Mouse (Mus musculus): Measurements from ENCODE around the gene Hyal3. TPM values are rescaled to one million over a fixed set of nuclear protein-coding genes. Genes with fewer than 3 reads are reported as not detected.

Gene Hyal3
- polyA plus RNA-seq, 1 experiment from 2014 or later, result 1.8 TPM

GRCm38 (mm10) chr9:107593101-107593976, 12.7 kb downstream of the Hyal3 start:
- Histone ChIP-seq H3K4me1 (replicated peaks) (peaks cover 14% of the 10 kb centered on the region), H3K4me2 (no peak overlapping the region), H3K36me3 (peaks cover 17% of the 10 kb centered on the region), H3K27me3 (no peaks in the 10 kb centered on the region), H3K9ac (no peak overlapping the region), H3K4me3 (no peak overlapping the region), H3K9me3 (no peaks in the 10 kb centered on the region), H3K27ac (replicated peaks) (peak overlapping the region; percentile 21; the same call in 1 of the 2 replicates)
- no peak; the same call in 1 of the 2 replicates for ATAC-seq (ENCODE audit: low FRiP score, low read depth)
- WGBS, result 76% methylated on average over 11 of the region's 11 CpGs

GRCm38 (mm10) chr9:107594281-107595062, 13.9 kb downstream of the Hyal3 start:
- Histone ChIP-seq H3K4me2 (no peak overlapping the region), H3K36me3 (peaks cover 17% of the 10 kb centered on the region), H3K4me3 (no peak overlapping the region), H3K9me3 (no peaks in the 10 kb centered on the region), H3K27ac (replicated peaks) (no peak overlapping the region), H3K4me1 (replicated peaks) (0 out of 2 replicates have a peak, but pooled peaks cover 7% of the 10 kb centered on the region), H3K9ac (no peak overlapping the region), H3K27me3 (no peaks in the 10 kb centered on the region)
- WGBS, result 81% methylated on average over 8 of the region's 8 CpGs
- ATAC-seq (ENCODE audit: low FRiP score, low read depth), result no peak

GRCm38 (mm10) chr9:107596619-107597569, 16.3 kb downstream of the Hyal3 start:
- Histone ChIP-seq H3K4me1 (replicated peaks) (0 out of 2 replicates have a peak, but pooled peaks cover 7% of the 10 kb centered on the region), H3K36me3 (peaks cover 7% of the 10 kb centered on the region; the same call in 1 of the 2 replicates), H3K9ac (no peak overlapping the region), H3K9me3 (no peaks in the 10 kb centered on the region), H3K4me3 (no peak overlapping the region), H3K27me3 (no peaks in the 10 kb centered on the region), H3K4me2 (no peak overlapping the region), H3K27ac (replicated peaks) (no peak overlapping the region)
- no peak for ATAC-seq (ENCODE audit: low FRiP score, low read depth)
- 89% methylated on average over 11 of the region's 11 CpGs for WGBS

GRCm38 (mm10) chr9:107598385-107598784, 17.8 kb downstream of the Hyal3 start:
- Histone ChIP-seq H3K27me3 (no peaks in the 10 kb centered on the region), H3K36me3 (0 out of 2 replicates have a peak, but pooled peaks cover 3% of the 10 kb centered on the region), H3K27ac (replicated peaks) (no peak overlapping the region), H3K9ac (no peak overlapping the region), H3K9me3 (no peaks in the 10 kb centered on the region), H3K4me3 (no peak overlapping the region), H3K4me2 (no peak overlapping the region), H3K4me1 (replicated peaks) (peaks cover 5% of the 10 kb centered on the region; the same call in 1 of the 2 replicates)
- 79% methylated on average over 5 of the region's 5 CpGs for WGBS
- no peak for ATAC-seq (ENCODE audit: low FRiP score, low read depth)

- H3K27ac ChIP-seq (replicated peaks), result no peak overlapping the region
- H3K27me3 ChIP-seq, result no peaks in the 10 kb centered on the region
- no peak overlapping the region for H3K9ac ChIP-seq
- 91% methylated on average over 9 of the region's 9 CpGs for WGBS
- H3K9me3 ChIP-seq, result no peaks in the 10 kb centered on the region
- no peak overlapping the region for H3K4me2 ChIP-seq
- H3K4me1 ChIP-seq (replicated peaks), result peaks cover 6% of the 10 kb centered on the region
- no peak for ATAC-seq (ENCODE audit: low FRiP score, low read depth)
- H3K4me3 ChIP-seq, result no peak overlapping the region
- no peaks in the 10 kb centered on the region for H3K36me3 ChIP-seq
These were observed 18.8 kb downstream of the Hyal3 start for GRCm38 (mm10) chr9:107599433-107599832.

GRCm38 (mm10) chr9:107599842-107600241, 19.2 kb downstream of the Hyal3 start:
- H3K9ac ChIP-seq, result no peak overlapping the region

GRCm38 (mm10) chr9:107600745-107601144, 20.1 kb downstream of the Hyal3 start:
- H3K4me1 ChIP-seq (replicated peaks), result peaks cover 11% of the 10 kb centered on the region
- WGBS, result 84% methylated on average over 12 of the region's 12 CpGs
- H3K27ac ChIP-seq (replicated peaks), result no peak overlapping the region
- no peaks in the 10 kb centered on the region for H3K27me3 ChIP-seq
- no peak for ATAC-seq (ENCODE audit: low FRiP score, low read depth)
- no peak overlapping the region for H3K9ac ChIP-seq
- no peaks in the 10 kb centered on the region for H3K36me3 ChIP-seq
- H3K4me3 ChIP-seq, result no peak overlapping the region
- no peaks in the 10 kb centered on the region for H3K9me3 ChIP-seq
- H3K4me2 ChIP-seq, result no peak overlapping the region

More at GRCm38 (mm10) chr9:107599842-107600241, 19.2 kb downstream of the Hyal3 start:
- Histone ChIP-seq H3K27me3 (no peaks in the 10 kb centered on the region), H3K9me3 (no peaks in the 10 kb centered on the region), H3K4me2 (no peak overlapping the region), H3K4me1 (replicated peaks) (peaks cover 10% of the 10 kb centered on the region), H3K27ac (replicated peaks) (no peak overlapping the region), H3K4me3 (no peak overlapping the region), H3K36me3 (no peaks in the 10 kb centered on the region)
- ATAC-seq (ENCODE audit: low FRiP score, low read depth), result no peak
- 74% methylated on average over 14 of the region's 14 CpGs for WGBS

GRCm38 (mm10) chr9:107601275-107601674, 20.7 kb downstream of the Hyal3 start:
- no peak overlapping the region for H3K4me2 ChIP-seq
- H3K36me3 ChIP-seq, result no peaks in the 10 kb centered on the region
- H3K4me3 ChIP-seq, result no peak overlapping the region
- no peak overlapping the region for H3K9ac ChIP-seq
- no peaks in the 10 kb centered on the region for H3K9me3 ChIP-seq
- H3K27me3 ChIP-seq, result no peaks in the 10 kb centered on the region
- 89% methylated on average over 11 of the region's 11 CpGs for WGBS
- no peak for ATAC-seq (ENCODE audit: low FRiP score, low read depth)
- H3K27ac ChIP-seq (replicated peaks), result no peak overlapping the region
- H3K4me1 ChIP-seq (replicated peaks), result peaks cover 11% of the 10 kb centered on the region

GRCm38 (mm10) chr9:107602068-107602648, 21.5 kb downstream of the Hyal3 start:
- Histone ChIP-seq H3K9me3 (no peaks in the 10 kb centered on the region), H3K4me2 (no peak overlapping the region), H3K4me1 (replicated peaks) (peaks cover 11% of the 10 kb centered on the region), H3K27me3 (no peaks in the 10 kb centered on the region), H3K27ac (replicated peaks) (0 out of 2 replicates have a peak overlapping the region, but pooled peaks have one; percentile 12), H3K36me3 (no peaks in the 10 kb centered on the region), H3K4me3 (no peak overlapping the region), H3K9ac (no peak overlapping the region)
- 11% methylated on average over 10 of the region's 10 CpGs for WGBS
- ATAC-seq (ENCODE audit: low FRiP score, low read depth), result peak; percentile 68; the same call in 1 of the 2 replicates

- no peak overlapping the region for H3K4me3 ChIP-seq
- H3K36me3 ChIP-seq, result no peaks in the 10 kb centered on the region
- H3K4me1 ChIP-seq (replicated peaks), result peaks cover 19% of the 10 kb centered on the region
- H3K27ac ChIP-seq (replicated peaks), result no peak overlapping the region
- no peak overlapping the region for H3K9ac ChIP-seq
- no peaks in the 10 kb centered on the region for H3K27me3 ChIP-seq
- 85% methylated on average over 6 of the region's 6 CpGs for WGBS
- H3K4me2 ChIP-seq, result no peak overlapping the region
- H3K9me3 ChIP-seq, result no peaks in the 10 kb centered on the region
- ATAC-seq (ENCODE audit: low FRiP score, low read depth), result no peak
These were observed 22.6 kb downstream of the Hyal3 start for GRCm38 (mm10) chr9:107603251-107603650.

All from hindbrain, embryonic 15.5 days (tissue).